Mouse (Mus musculus): ENCODE results near the gene Chaf1b. TPM values are rescaled to one million over a fixed set of nuclear protein-coding genes. Genes with fewer than 3 reads are reported as not detected.
A peak's percentile ranks its signal among the peaks of the same experiment; 100 is the strongest.

The Chaf1b gene
- polyA plus RNA-seq, 1 experiment from 2014 or later = 80.0 TPM

DNA sequence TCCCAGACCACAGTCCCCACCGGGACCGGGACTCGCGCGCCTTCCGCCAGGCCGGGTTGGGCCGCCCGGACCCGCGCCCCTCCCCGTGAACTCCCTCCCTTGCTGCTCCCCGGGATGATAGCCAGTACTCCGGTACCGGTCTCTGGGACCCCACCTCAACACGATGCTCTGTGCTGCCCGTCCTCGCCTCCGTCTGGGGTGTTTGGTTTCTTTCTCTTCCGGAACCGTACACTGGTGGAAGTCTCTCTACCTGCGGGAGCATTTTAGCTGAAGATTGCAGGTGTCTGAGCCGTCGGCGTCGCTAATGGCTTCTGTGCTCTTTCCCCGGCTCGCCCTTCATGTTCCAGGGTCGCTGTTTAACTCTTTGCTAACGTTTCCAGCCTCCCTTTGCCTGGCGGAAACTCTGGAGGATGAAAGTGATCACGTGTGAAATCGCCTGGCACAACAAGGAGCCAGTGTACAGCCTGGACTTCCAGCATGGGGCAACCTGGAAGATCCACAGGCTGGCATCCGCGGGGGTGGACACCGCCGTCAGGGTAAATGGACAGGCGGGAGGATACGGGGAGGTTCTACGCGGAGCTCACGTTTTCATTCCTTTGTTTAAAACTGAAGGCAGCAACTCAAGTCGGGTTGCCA is 503 bp downstream of the Chaf1b start:
- ATAC-seq (ENCODE audit: insufficient number of reproducible peaks, insufficient read depth, low FRiP score, low read depth) = no peak
- Histone ChIP-seq H3K27me3 (ENCODE audit: control insufficient read depth, insufficient read depth, low read length) (no peaks in the 10 kb centered on the region), H3K9me3 (ENCODE audit: control insufficient read depth, low read depth, low read length) (no peaks in the 10 kb centered on the region), H3K27ac (ENCODE audit: low read length) (peak overlapping the region; percentile 27; the same call in 1 of the 2 replicates), H3K36me3 (ENCODE audit: control insufficient read depth, insufficient read depth, low read length) (peaks cover 10% of the 10 kb centered on the region; the same call in 1 of the 2 replicates), H3K4me2 (replicated peaks; ENCODE audit: low read depth, low read length) (peak overlapping the region; percentile 78), H3K4me1 (ENCODE audit: control insufficient read depth, insufficient read depth, low read length) (peaks cover 5% of the 10 kb centered on the region; the same call in 1 of the 2 replicates), H3K9ac (replicated peaks; ENCODE audit: low read depth, low read length) (peak overlapping the region; percentile 76), H3K4me3 (ENCODE audit: low read depth, low read length) (peak overlapping the region; percentile 88)
- under 1% methylated on average over 41 of the region's 43 CpGs for WGBS

DNA sequence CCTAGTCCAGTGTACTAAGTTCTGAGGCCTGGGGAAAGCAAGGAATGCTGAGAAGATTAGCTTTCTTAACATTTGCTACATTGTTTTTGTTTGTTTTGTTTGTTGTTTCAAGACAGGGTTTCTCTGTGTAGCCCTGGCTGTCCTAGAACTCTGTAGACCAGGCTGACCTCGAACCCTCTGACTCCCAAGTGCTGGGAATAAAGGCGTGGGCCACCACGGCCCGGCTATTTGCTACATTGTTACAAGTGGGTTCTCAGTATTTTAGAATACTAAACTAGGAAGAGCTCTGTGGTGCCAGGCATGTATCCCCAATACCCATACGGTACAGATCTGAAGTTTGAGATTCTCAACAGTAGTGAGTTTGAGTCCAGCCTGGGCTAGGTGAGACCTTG is 1.0 kb downstream of the Chaf1b start:
- peaks cover 5% of the 10 kb centered on the region; the same call in 1 of the 2 replicates for H3K4me1 ChIP-seq (ENCODE audit: control insufficient read depth, insufficient read depth, low read length)
- H3K4me2 ChIP-seq (replicated peaks; ENCODE audit: low read depth, low read length) = peak overlapping the region; percentile 78
- H3K27me3 ChIP-seq (ENCODE audit: control insufficient read depth, insufficient read depth, low read length) = no peaks in the 10 kb centered on the region
- peaks cover 10% of the 10 kb centered on the region; the same call in 1 of the 2 replicates for H3K36me3 ChIP-seq (ENCODE audit: control insufficient read depth, insufficient read depth, low read length)
- ATAC-seq (ENCODE audit: insufficient number of reproducible peaks, insufficient read depth, low FRiP score, low read depth) = no peak
- no peaks in the 10 kb centered on the region for H3K9me3 ChIP-seq (ENCODE audit: control insufficient read depth, low read depth, low read length)
- WGBS = 42% methylated on average over 5 of the region's 5 CpGs
- peak overlapping the region; percentile 76; the same call in 1 of the 2 replicates for H3K9ac ChIP-seq (replicated peaks; ENCODE audit: low read depth, low read length)
- H3K27ac ChIP-seq (ENCODE audit: low read length) = no peak overlapping the region
- peak overlapping the region; percentile 88 for H3K4me3 ChIP-seq (ENCODE audit: low read depth, low read length)

DNA sequence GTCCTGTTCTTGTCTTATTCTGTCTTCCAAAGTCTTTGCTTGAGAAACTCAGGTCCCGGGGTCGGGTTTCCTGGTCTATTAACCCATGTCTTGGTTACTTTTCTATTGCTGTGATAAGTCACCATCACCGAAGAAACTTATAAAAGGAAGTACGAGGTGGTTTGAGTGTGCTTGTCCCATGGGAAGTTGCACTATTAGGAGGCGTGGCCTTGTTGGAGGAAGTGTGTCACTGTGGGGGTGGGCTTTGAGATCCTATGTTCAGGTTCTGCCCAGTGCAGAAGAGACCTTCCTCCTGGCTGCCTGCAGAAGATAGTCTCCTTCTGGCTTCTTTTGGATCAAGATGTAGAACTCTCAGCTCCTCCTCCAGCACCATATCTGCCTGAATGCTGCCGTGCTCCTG is 4.8 kb downstream of the Chaf1b start:
- Histone ChIP-seq H3K9ac (replicated peaks; ENCODE audit: low read depth, low read length) (no peak overlapping the region), H3K27me3 (ENCODE audit: control insufficient read depth, insufficient read depth, low read length) (no peaks in the 10 kb centered on the region), H3K4me3 (ENCODE audit: low read depth, low read length) (no peak overlapping the region), H3K27ac (ENCODE audit: low read length) (no peak overlapping the region), H3K36me3 (ENCODE audit: control insufficient read depth, insufficient read depth, low read length) (peaks cover 26% of the 10 kb centered on the region), H3K4me2 (replicated peaks; ENCODE audit: low read depth, low read length) (no peak overlapping the region), H3K9me3 (ENCODE audit: control insufficient read depth, low read depth, low read length) (no peaks in the 10 kb centered on the region), H3K4me1 (ENCODE audit: control insufficient read depth, insufficient read depth, low read length) (peaks cover 5% of the 10 kb centered on the region; the same call in 1 of the 2 replicates)
- no peak for ATAC-seq (ENCODE audit: insufficient number of reproducible peaks, insufficient read depth, low FRiP score, low read depth)
- WGBS = 93% methylated on average over 6 of the region's 6 CpGs

GRCm38 (mm10) chr16:93890948-93891604 is 7.4 kb downstream of the Chaf1b start:
- WGBS = 83% methylated on average over 12 of the region's 12 CpGs
- no peaks in the 10 kb centered on the region for H3K9me3 ChIP-seq (ENCODE audit: control insufficient read depth, low read depth, low read length)
- no peak for ATAC-seq (ENCODE audit: insufficient number of reproducible peaks, insufficient read depth, low FRiP score, low read depth)
- H3K9ac ChIP-seq (replicated peaks; ENCODE audit: low read depth, low read length) = no peak overlapping the region
- H3K4me1 ChIP-seq (ENCODE audit: control insufficient read depth, insufficient read depth, low read length) = no peaks in the 10 kb centered on the region
- no peak overlapping the region for H3K27ac ChIP-seq (ENCODE audit: low read length)
- no peak overlapping the region for H3K4me3 ChIP-seq (ENCODE audit: low read depth, low read length)
- peaks cover 34% of the 10 kb centered on the region for H3K36me3 ChIP-seq (ENCODE audit: control insufficient read depth, insufficient read depth, low read length)
- H3K4me2 ChIP-seq (replicated peaks; ENCODE audit: low read depth, low read length) = no peak overlapping the region
- no peaks in the 10 kb centered on the region for H3K27me3 ChIP-seq (ENCODE audit: control insufficient read depth, insufficient read depth, low read length)

DNA sequence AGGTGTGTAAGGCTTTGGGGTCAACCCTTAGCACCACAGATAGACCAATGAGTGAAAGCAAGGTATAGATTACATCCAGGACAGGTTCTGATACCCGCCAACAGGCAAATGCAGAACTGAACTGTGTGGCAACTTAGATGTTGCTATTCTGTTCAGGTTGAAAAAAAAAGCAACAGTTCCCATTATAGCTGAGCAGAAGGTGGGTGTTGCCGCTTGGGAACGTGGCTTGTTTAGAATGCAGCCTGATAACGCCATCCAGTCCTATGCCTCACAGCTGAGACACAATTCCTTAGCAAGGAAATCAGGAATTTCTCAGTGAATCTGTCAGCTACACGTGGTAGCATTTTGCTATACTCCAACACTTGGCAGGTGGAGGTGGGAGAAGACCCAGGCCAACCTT is 9.6 kb downstream of the Chaf1b start:
- 81% methylated on average over 5 of the region's 5 CpGs for WGBS
- peaks cover 25% of the 10 kb centered on the region for H3K36me3 ChIP-seq (ENCODE audit: control insufficient read depth, insufficient read depth, low read length)
- ATAC-seq (ENCODE audit: insufficient number of reproducible peaks, insufficient read depth, low FRiP score, low read depth) = no peak
- H3K4me2 ChIP-seq (replicated peaks; ENCODE audit: low read depth, low read length) = no peak overlapping the region
- no peaks in the 10 kb centered on the region for H3K4me1 ChIP-seq (ENCODE audit: control insufficient read depth, insufficient read depth, low read length)
- H3K27ac ChIP-seq (ENCODE audit: low read length) = no peak overlapping the region
- H3K4me3 ChIP-seq (ENCODE audit: low read depth, low read length) = no peak overlapping the region
- H3K27me3 ChIP-seq (ENCODE audit: control insufficient read depth, insufficient read depth, low read length) = no peaks in the 10 kb centered on the region
- no peaks in the 10 kb centered on the region for H3K9me3 ChIP-seq (ENCODE audit: control insufficient read depth, low read depth, low read length)
- H3K9ac ChIP-seq (replicated peaks; ENCODE audit: low read depth, low read length) = no peak overlapping the region

GRCm38 (mm10) chr16:93903027-93903426 is 19.3 kb downstream of the Chaf1b start:
- Histone ChIP-seq H3K27me3 (ENCODE audit: control insufficient read depth, insufficient read depth, low read length) (no peaks in the 10 kb centered on the region), H3K4me3 (ENCODE audit: low read depth, low read length) (no peak overlapping the region), H3K9me3 (ENCODE audit: control insufficient read depth, low read depth, low read length) (no peaks in the 10 kb centered on the region), H3K36me3 (ENCODE audit: control insufficient read depth, insufficient read depth, low read length) (peaks cover 19% of the 10 kb centered on the region), H3K4me1 (ENCODE audit: control insufficient read depth, insufficient read depth, low read length) (0 out of 2 replicates have a peak, but pooled peaks cover 4% of the 10 kb centered on the region), H3K27ac (ENCODE audit: low read length) (no peak overlapping the region), H3K4me2 (replicated peaks; ENCODE audit: low read depth, low read length) (no peak overlapping the region), H3K9ac (replicated peaks; ENCODE audit: low read depth, low read length) (no peak overlapping the region)
- ATAC-seq (ENCODE audit: insufficient number of reproducible peaks, insufficient read depth, low FRiP score, low read depth) = no peak
- WGBS = 81% methylated on average over 6 of the region's 6 CpGs

- H3K4me2 ChIP-seq (replicated peaks; ENCODE audit: low read depth, low read length) = no peak overlapping the region
- no peaks in the 10 kb centered on the region for H3K9me3 ChIP-seq (ENCODE audit: control insufficient read depth, low read depth, low read length)
- no peak overlapping the region for H3K4me3 ChIP-seq (ENCODE audit: low read depth, low read length)
- H3K27ac ChIP-seq (ENCODE audit: low read length) = no peak overlapping the region
- H3K36me3 ChIP-seq (ENCODE audit: control insufficient read depth, insufficient read depth, low read length) = peaks cover 11% of the 10 kb centered on the region
- WGBS = 58% methylated on average over 11 of the region's 11 CpGs
- H3K9ac ChIP-seq (replicated peaks; ENCODE audit: low read depth, low read length) = no peak overlapping the region
- peak; percentile 39; the same call in 1 of the 2 replicates for ATAC-seq (ENCODE audit: insufficient number of reproducible peaks, insufficient read depth, low FRiP score, low read depth)
- no peaks in the 10 kb centered on the region for H3K27me3 ChIP-seq (ENCODE audit: control insufficient read depth, insufficient read depth, low read length)
- 0 out of 2 replicates have a peak, but pooled peaks cover 4% of the 10 kb centered on the region for H3K4me1 ChIP-seq (ENCODE audit: control insufficient read depth, insufficient read depth, low read length)
Measured at GRCm38 (mm10) chr16:93906156-93907014, 22.7 kb downstream of the Chaf1b start.

DNA sequence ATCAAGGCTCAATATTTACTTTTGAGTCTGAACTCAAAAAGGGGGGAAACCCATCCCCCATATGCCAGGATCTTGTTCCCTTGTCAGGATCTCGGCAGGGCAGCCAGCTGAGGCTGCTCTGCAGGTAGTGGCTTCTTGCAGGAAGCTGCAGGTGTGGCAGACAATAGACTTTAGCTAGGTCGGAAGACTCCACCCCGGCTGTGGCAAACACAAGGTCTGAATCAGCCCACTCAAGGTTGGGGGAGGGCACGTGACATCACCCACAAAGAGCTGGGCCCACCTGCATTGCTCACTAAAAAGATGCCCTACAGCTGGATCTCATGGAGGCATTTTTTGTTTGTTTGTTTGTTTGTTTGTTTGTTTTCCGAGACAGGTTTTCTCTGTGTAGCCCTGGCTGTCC is 24.1 kb downstream of the Chaf1b start:
- no peak overlapping the region for H3K9ac ChIP-seq (replicated peaks; ENCODE audit: low read depth, low read length)
- H3K27me3 ChIP-seq (ENCODE audit: control insufficient read depth, insufficient read depth, low read length) = no peaks in the 10 kb centered on the region
- H3K4me2 ChIP-seq (replicated peaks; ENCODE audit: low read depth, low read length) = no peak overlapping the region
- H3K4me3 ChIP-seq (ENCODE audit: low read depth, low read length) = no peak overlapping the region
- H3K9me3 ChIP-seq (ENCODE audit: control insufficient read depth, low read depth, low read length) = no peaks in the 10 kb centered on the region
- peaks cover 8% of the 10 kb centered on the region for H3K36me3 ChIP-seq (ENCODE audit: control insufficient read depth, insufficient read depth, low read length)
- peaks cover 7% of the 10 kb centered on the region; the same call in 1 of the 2 replicates for H3K4me1 ChIP-seq (ENCODE audit: control insufficient read depth, insufficient read depth, low read length)
- no peak overlapping the region for H3K27ac ChIP-seq (ENCODE audit: low read length)
- no peak for ATAC-seq (ENCODE audit: insufficient number of reproducible peaks, insufficient read depth, low FRiP score, low read depth)
- 55% methylated on average over 5 of the region's 5 CpGs for WGBS
